Mouse (Mus musculus): ENCODE results near the gene Fam219b.

Fam219b gene

GRCm38 (mm10) chr9:57537044-57537727 is at the start of gene Fam219b:
TSS of gene Fam219b (plus strand) at chr9:57537528.
- DNase-seq, result peak; percentile 94 to 95

GRCm38 (mm10) chr9:57487807-57488206 is 49.5 kb upstream of the Fam219b start:
- no peak for DNase-seq

- no peak for DNase-seq
Observed at GRCm38 (mm10) chr9:57493532-57493931, 43.8 kb upstream of the Fam219b start.

- DNase-seq, result no peak
Observed at GRCm38 (mm10) chr9:57494970-57495369, 42.4 kb upstream of the Fam219b start.

- DNase-seq, result no peak
Observed at GRCm38 (mm10) chr9:57497236-57497635, 40.1 kb upstream of the Fam219b start.

GRCm38 (mm10) chr9:57498536-57498935 is 38.8 kb upstream of the Fam219b start:
- DNase-seq, result no peak

GRCm38 (mm10) chr9:57501452-57501851 is 35.9 kb upstream of the Fam219b start:
- no peak for DNase-seq

GRCm38 (mm10) chr9:57501861-57502260 is 35.5 kb upstream of the Fam219b start:
- DNase-seq, result no peak

- no peak for DNase-seq
Observed at GRCm38 (mm10) chr9:57502911-57503621, 34.3 kb upstream of the Fam219b start.

- peak; percentile 28 to 42 for DNase-seq
Observed at GRCm38 (mm10) chr9:57503622-57504380, 33.5 kb upstream of the Fam219b start, which contains the start of gene Rpp25. TSS of gene Rpp25 (plus strand) at chr9:57504026.

GRCm38 (mm10) chr9:57504381-57504700 is 33.0 kb upstream of the Fam219b start:
- DNase-seq, result peak; percentile 56 to 75

GRCm38 (mm10) chr9:57504891-57505290 is 32.4 kb upstream of the Fam219b start:
- no peak for DNase-seq

GRCm38 (mm10) chr9:57505700-57506099 is 31.6 kb upstream of the Fam219b start:
- DNase-seq, result no peak

GRCm38 (mm10) chr9:57510577-57510976 is 26.8 kb upstream of the Fam219b start:
- no peak for DNase-seq

GRCm38 (mm10) chr9:57517113-57517512 is 20.2 kb upstream of the Fam219b start:
- peak; percentile 72 to 84 for DNase-seq

GRCm38 (mm10) chr9:57520375-57521055 is 16.8 kb upstream of the Fam219b start:
- DNase-seq, result no peak

- DNase-seq, result peak; percentile 98 to 99
Observed at GRCm38 (mm10) chr9:57521056-57521911, 16.0 kb upstream of the Fam219b start, which contains the start of gene Cox5a. TSS of gene Cox5a (plus strand) at chr9:57521274.

- DNase-seq, result no peak
Observed at GRCm38 (mm10) chr9:57522114-57522860, 15.0 kb upstream of the Fam219b start.

- no peak for DNase-seq
Observed at GRCm38 (mm10) chr9:57522861-57523246, 14.5 kb upstream of the Fam219b start.

GRCm38 (mm10) chr9:57523754-57524153 is 13.6 kb upstream of the Fam219b start:
- no peak for DNase-seq

- DNase-seq, result no peak
Observed at GRCm38 (mm10) chr9:57524439-57524838, 12.9 kb upstream of the Fam219b start.
